Mouse (Mus musculus) intestine, embryonic 14.5 days (tissue): ENCODE measurements around the gene Dkk3. TPM values are rescaled to one million over a fixed set of nuclear protein-coding genes. Genes with fewer than 3 reads are reported as not detected.
A peak's percentile ranks its signal among the peaks of the same experiment; 100 is the strongest.
"Not testable (repeated sequence)": the region's sequence is repeated elsewhere in the genome, so short reads cannot be mapped to it uniquely, and the experiment has no call there.

ENCODE experiments used
- ATAC-seq: fragments of 200-750 bp; cut with Nextera tagmentation; replicated peaks from 2 replicates; pipeline ENCODE4 v1.8.0; 2017; ENCODE audit warnings: low read depth, moderate number of reproducible peaks, moderate TSS enrichment, moderate library complexity; ENCODE audit not compliant: low FRiP score, low TSS enrichment
- DNase-seq: peaks from one replicate; pipeline ENCODE4 v3.0.0-alpha.2; 2018; ENCODE audit warnings: low spot score
- H3K27ac ChIP-seq: fragments of 300-500 bp; sonication (generic); 2 replicates; pipeline ENCODE4 v1.5.1; 2014; ENCODE audit warnings: low read depth, mild to moderate bottlenecking, control low read depth
- H3K27me3 ChIP-seq: fragments of 300-500 bp; sonication (generic); replicated peaks from 2 replicates; pipeline ENCODE4 v1.6.1; 2014; ENCODE audit warnings: low read length, control low read depth; ENCODE audit not compliant: control insufficient read depth, insufficient read depth
- H3K36me3 ChIP-seq: fragments of 300-500 bp; sonication (generic); 2 replicates; pipeline ENCODE4 v1.6.1; 2014; ENCODE audit warnings: low read length, control low read depth; ENCODE audit not compliant: control insufficient read depth, insufficient read depth
- H3K4me1 ChIP-seq: fragments of 300-500 bp; sonication (generic); replicated peaks from 2 replicates; pipeline ENCODE4 v1.6.1; 2014; ENCODE audit warnings: low read length, control low read depth, mixed read lengths; ENCODE audit not compliant: control insufficient read depth, insufficient read depth
- H3K4me2 ChIP-seq: fragments of 300-500 bp; sonication (generic); 2 replicates; pipeline ENCODE4 v1.6.1; 2014; ENCODE audit warnings: low read length
- H3K4me3 ChIP-seq: fragments of 300-500 bp; sonication (generic); 2 replicates; pipeline ENCODE4 v1.5.1; 2014; ENCODE audit warnings: low read depth, low read length, control low read depth, mixed read lengths
- H3K9ac ChIP-seq: fragments of 300-500 bp; sonication (generic); 2 replicates; pipeline ENCODE4 v1.6.1; 2014; ENCODE audit warnings: mild to moderate bottlenecking, low read length
- H3K9me3 ChIP-seq: fragments of 300-500 bp; sonication (generic); 2 replicates; pipeline ENCODE4 v1.6.1; 2016; ENCODE audit warnings: low read length, control low read depth; ENCODE audit not compliant: control insufficient read depth
- WGBS: fragments of 180-500 bp; shearing (Covaris S2); extraction: QIAGEN DNeasy Blood & Tissue Kit; methylation state at CpG from one replicate; pipeline ENCODE4 v1.1.7; 2014; 5-methylcytosine and 5-hydroxymethylcytosine counted together
- polyA plus RNA-seq: library from polyadenylated mRNA; unstranded; fragments of >200 nt; fragmentation: Nextera tagmentation; extraction: Ambion mirVana; gene quantifications from 2 replicates; pipeline ENCODE4 v1.2.1, GENCODE M21; 2014

Dkk3 gene
- polyA plus RNA-seq, 1 experiment from 2014 or later: 22.9 TPM

GRCm38 (mm10) chr7:112100887-112101286 is 58.0 kb downstream of the Dkk3 start:
- no peak overlapping the region for H3K27ac ChIP-seq
- no peak overlapping the region for H3K9ac ChIP-seq
- peak; percentile 23 for DNase-seq
- 95% methylated on average over 2 of the region's 2 CpGs for WGBS
- H3K36me3 ChIP-seq: peaks cover 93% of the 10 kb centered on the region
- H3K9me3 ChIP-seq: no peaks in the 10 kb centered on the region
- ATAC-seq: no peak
- H3K27me3 ChIP-seq: no peaks in the 10 kb centered on the region
- H3K4me3 ChIP-seq: no peak overlapping the region
- no peaks in the 10 kb centered on the region for H3K4me1 ChIP-seq
- no peak overlapping the region for H3K4me2 ChIP-seq

GRCm38 (mm10) chr7:112094923-112095322 is 63.9 kb downstream of the Dkk3 start:
- DNase-seq, H3K27ac ChIP-seq, H3K27me3 ChIP-seq, H3K4me2 ChIP-seq, H3K4me3 ChIP-seq, ATAC-seq, H3K9me3 ChIP-seq, H3K9ac ChIP-seq, H3K4me1 ChIP-seq: not testable (repeated sequence)
- peaks cover 93% of the 10 kb centered on the region for H3K36me3 ChIP-seq
- WGBS: 88% methylated on average over 4 of the region's 4 CpGs

DNA sequence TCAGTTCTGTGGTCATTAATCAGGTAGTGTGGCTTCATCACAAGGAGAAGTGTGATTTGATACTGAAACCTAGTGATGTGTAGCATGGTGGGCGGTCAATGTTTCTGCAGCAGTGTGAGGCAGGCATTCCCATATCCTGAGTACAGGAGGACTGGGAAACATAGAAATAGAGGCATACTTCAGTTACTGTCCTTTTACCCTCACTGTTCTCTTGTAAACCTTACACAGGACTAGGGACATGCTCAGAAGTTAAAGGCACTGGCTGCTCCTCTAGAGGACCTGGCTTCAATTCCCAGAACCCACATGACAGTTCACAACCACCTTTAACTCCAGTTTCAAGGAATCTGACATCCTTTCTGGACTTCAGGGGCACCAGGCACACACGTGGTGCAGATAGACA is 72.7 kb downstream of the Dkk3 start:
- H3K27me3 ChIP-seq: no peaks in the 10 kb centered on the region
- 94% methylated on average over 2 of the region's 2 CpGs for WGBS
- no peak overlapping the region for H3K4me2 ChIP-seq
- no peaks in the 10 kb centered on the region for H3K9me3 ChIP-seq
- DNase-seq: no peak
- H3K4me1 ChIP-seq: no peaks in the 10 kb centered on the region
- H3K27ac ChIP-seq: no peak overlapping the region
- H3K9ac ChIP-seq: no peak overlapping the region
- ATAC-seq: no peak
- no peak overlapping the region for H3K4me3 ChIP-seq
- peaks cover 83% of the 10 kb centered on the region for H3K36me3 ChIP-seq

DNA sequence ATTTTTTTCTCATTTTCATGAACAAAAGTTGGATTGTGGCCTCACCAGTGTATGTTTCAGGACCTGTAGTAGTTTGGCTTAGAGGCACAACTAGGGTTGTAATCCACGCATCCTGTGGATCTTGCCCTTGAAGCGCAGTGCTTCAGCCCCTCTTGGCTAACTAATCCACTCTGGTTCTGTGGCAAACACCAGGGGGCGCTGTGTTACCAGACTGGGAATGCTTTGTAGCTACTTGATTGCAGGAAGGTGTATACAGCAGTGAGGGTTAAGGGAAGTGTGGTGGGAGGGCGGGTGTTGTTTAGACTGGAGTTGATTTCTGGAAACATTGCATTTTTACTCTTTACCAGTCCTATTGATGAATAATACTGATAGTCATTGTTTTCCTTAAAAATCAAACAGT is 73.8 kb downstream of the Dkk3 start:
- Histone ChIP-seq H3K27me3 (no peaks in the 10 kb centered on the region), H3K4me2 (no peak overlapping the region), H3K36me3 (peaks cover 81% of the 10 kb centered on the region), H3K4me3 (no peak overlapping the region), H3K27ac (no peak overlapping the region), H3K9ac (no peak overlapping the region), H3K4me1 (no peaks in the 10 kb centered on the region), H3K9me3 (no peaks in the 10 kb centered on the region)
- whole genome bisulfite sequencing: 34% methylated on average over 4 of the region's 4 CpGs
- ATAC-seq (no peak), DNase-seq (peak; percentile 96)

DNA sequence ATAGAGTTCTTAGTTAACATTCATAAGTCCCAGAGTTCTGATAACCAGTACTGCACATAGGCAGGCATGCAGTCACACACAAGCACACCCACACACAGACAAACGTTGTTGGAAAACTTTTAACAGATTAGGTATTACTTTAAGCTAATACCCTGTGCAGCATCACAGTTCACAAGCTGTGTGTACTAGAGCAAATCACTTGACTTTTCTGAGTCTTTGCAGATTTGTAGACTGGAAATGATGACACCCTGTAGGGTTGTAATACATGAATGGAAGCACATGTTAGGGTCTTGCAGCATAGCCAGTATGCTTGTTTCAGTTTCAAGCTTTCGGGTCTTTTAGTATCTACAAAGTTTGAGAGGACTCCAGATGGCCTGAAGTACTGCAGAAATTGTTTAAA is 74.6 kb downstream of the Dkk3 start:
- Histone ChIP-seq H3K4me2 (no peak overlapping the region), H3K4me1 (no peaks in the 10 kb centered on the region), H3K9me3 (no peaks in the 10 kb centered on the region), H3K4me3 (no peak overlapping the region), H3K9ac (no peak overlapping the region), H3K36me3 (peaks cover 80% of the 10 kb centered on the region), H3K27me3 (no peaks in the 10 kb centered on the region), H3K27ac (no peak overlapping the region)
- no peak for ATAC-seq
- no peak for DNase-seq
- WGBS: 80% methylated on average over 2 of the region's 2 CpGs

GRCm38 (mm10) chr7:112082636-112083035 is 76.2 kb downstream of the Dkk3 start:
- 83% methylated on average over 1 of the region's 1 CpGs for WGBS

DNA sequence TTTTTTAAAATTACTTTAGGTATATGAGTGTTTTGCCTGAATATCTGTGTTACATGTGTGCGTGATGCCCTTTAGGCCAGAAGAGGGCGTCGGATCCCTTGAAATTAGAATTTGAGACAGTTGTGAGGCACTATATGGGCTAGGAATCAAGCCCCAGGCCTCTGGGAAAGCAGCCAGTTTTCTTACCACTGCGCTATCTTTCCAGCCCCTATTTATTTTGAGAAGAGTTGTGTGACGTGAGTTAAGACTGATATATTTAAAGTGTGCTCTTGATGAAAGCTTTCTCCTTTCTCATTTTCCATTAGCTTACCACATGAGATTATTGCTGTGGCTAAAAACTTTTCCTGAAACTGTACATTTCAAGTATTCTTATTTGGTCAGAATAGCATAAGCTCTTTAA is 84.0 kb downstream of the Dkk3 start:
- no peak overlapping the region for H3K4me2 ChIP-seq
- no peak for ATAC-seq
- H3K27me3 ChIP-seq: no peaks in the 10 kb centered on the region
- 89% methylated on average over 5 of the region's 5 CpGs for WGBS
- no peak overlapping the region for H3K27ac ChIP-seq
- no peaks in the 10 kb centered on the region for H3K4me1 ChIP-seq
- H3K9ac ChIP-seq: no peak overlapping the region
- H3K9me3 ChIP-seq: no peaks in the 10 kb centered on the region
- no peak overlapping the region for H3K4me3 ChIP-seq
- DNase-seq: no peak
- H3K36me3 ChIP-seq: peaks cover 64% of the 10 kb centered on the region

More at GRCm38 (mm10) chr7:112082636-112083035, 76.2 kb downstream of the Dkk3 start:
- Histone ChIP-seq H3K36me3 (peaks cover 84% of the 10 kb centered on the region), H3K4me1 (no peaks in the 10 kb centered on the region), H3K4me2 (no peak overlapping the region), H3K27ac (no peak overlapping the region), H3K9ac (no peak overlapping the region), H3K27me3 (no peaks in the 10 kb centered on the region), H3K9me3 (no peaks in the 10 kb centered on the region), H3K4me3 (no peak overlapping the region)
- ATAC-seq (no peak), DNase-seq (no peak)

Other genes starting within 250 kb of the Dkk3 start
- 82.1 and 82.6 TPM in 2 replicates for gene Usp47, start 135.6 kb downstream of the Dkk3 start, polyA plus RNA-seq
- 16.6 and 18.2 TPM in 2 replicates for gene Mical2, start 66.8 kb upstream of the Dkk3 start, polyA plus RNA-seq